Mouse (Mus musculus): ENCODE results near the gene RPS10-NUDT3.

- TF ChIP-seq POLR2A (IDR thresholded peaks at IDR 0.05; ENCODE audit: insufficient read depth, low read depth, low read length) (no peak), CTCF (IDR thresholded peaks at IDR 0.05) (no peak), EP300 (IDR thresholded peaks at IDR 0.05; ENCODE audit: insufficient read depth, low read depth, low read length) (no peak)
Observed at GRCm38 (mm10) chr17:27628376-27628775, 6.6 kb downstream of the RPS10-NUDT3 start.
